Mouse (Mus musculus): ENCODE measurements around the gene Ly6g6c.

DNA sequence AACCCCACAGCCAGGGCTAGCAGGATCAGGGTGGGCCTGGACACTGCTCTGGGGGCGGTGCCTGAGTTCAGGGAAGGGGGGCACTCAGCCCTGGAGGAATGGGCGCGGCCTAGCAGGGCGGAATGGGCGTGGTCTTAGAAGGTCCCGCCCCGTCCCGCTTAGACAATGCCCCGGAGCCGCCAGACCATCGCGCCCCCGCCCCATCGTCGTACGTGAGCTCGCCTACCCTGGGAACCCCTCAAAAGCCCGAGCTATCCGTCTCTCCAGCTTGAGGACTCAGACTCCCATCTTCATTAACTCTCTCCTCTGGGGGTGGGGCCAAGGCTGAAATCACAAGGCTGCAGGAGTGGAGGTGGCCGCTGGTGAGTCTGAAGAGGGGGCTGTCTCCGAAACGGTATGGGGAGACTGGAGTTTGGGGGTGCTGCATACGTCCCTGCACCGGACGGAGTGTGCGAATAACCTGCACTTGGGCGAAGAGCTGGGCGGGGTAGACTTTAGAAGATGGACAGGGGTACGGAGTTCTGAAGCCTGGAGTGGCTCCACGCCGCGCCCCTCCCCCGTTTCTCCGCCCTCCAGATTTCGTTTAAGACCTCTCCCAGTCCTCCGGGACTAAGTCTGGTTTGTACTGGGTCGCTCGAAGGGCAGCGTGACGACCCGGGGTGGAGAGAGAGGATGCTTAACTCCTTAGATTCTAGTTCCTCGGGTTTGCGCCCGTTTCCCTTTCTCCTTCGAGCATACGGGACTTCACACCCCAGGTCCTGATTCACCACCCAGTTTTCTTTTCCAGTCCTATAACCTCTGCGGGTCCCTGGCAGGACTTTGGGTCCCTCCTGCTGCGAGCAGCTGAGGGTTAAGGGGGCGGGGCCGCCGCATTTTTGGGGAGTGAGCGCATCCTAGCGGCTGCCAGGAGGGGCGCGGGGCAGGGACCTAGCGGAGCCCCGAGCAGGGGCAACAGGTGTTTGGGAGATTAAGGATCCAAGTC lies 6.0 kb upstream of the Ly6g6c start, which contains the start of gene Ddah2:
- TF ChIP-seq CTCF (IDR thresholded peaks at IDR 0.05; ENCODE audit: control insufficient read depth, insufficient read depth, insufficient replicate concordance, low read depth, low read length) (0 out of 2 replicates have a peak, but pooled peaks have one; percentile 25), POLR2A (IDR thresholded peaks at IDR 0.05; ENCODE audit: control insufficient read depth, low read depth, low read length) (no peak; the same call in 1 of the 2 replicates)
